Mouse (Mus musculus): ENCODE results near the gene Rell1.
"Not testable (repeated sequence)": the region's sequence is repeated elsewhere in the genome, so short reads cannot be mapped to it uniquely, and the experiment has no call there.

Gene Rell1

GRCm38 (mm10) chr5:63897001-63897819, 71.5 kb downstream of the Rell1 start:
- DNase-seq (ENCODE audit: low read depth, low spot score) = not testable (repeated sequence)

- DNase-seq (ENCODE audit: low read depth, low spot score) = no peak
Measured at GRCm38 (mm10) chr5:63891912-63892311, 76.8 kb downstream of the Rell1 start.

GRCm38 (mm10) chr5:63891241-63891640, 77.5 kb downstream of the Rell1 start:
- no peak for DNase-seq (ENCODE audit: low read depth, low spot score)

- DNase-seq (ENCODE audit: low read depth, low spot score) = no peak
Measured at GRCm38 (mm10) chr5:63887111-63887510, 81.6 kb downstream of the Rell1 start.

GRCm38 (mm10) chr5:63886709-63887108, 82.0 kb downstream of the Rell1 start:
- no peak for DNase-seq (ENCODE audit: low read depth, low spot score)

GRCm38 (mm10) chr5:63886292-63886691, 82.4 kb downstream of the Rell1 start:
- no peak for DNase-seq (ENCODE audit: low read depth, low spot score)

GRCm38 (mm10) chr5:63879026-63879425, 89.7 kb downstream of the Rell1 start:
- no peak for DNase-seq (ENCODE audit: low read depth, low spot score)

GRCm38 (mm10) chr5:63876081-63876480, 92.6 kb downstream of the Rell1 start:
- no peak for DNase-seq (ENCODE audit: low read depth, low spot score)

GRCm38 (mm10) chr5:63874880-63875279, 93.8 kb downstream of the Rell1 start:
- DNase-seq (ENCODE audit: low read depth, low spot score) = peak; percentile 69

GRCm38 (mm10) chr5:63872176-63872932, 96.3 kb downstream of the Rell1 start:
- DNase-seq (ENCODE audit: low read depth, low spot score) = no peak

GRCm38 (mm10) chr5:63867421-63867820, 101.3 kb downstream of the Rell1 start:
- DNase-seq (ENCODE audit: low read depth, low spot score) = no peak

GRCm38 (mm10) chr5:63858901-63859300, 109.8 kb downstream of the Rell1 start:
- DNase-seq (ENCODE audit: low read depth, low spot score) = no peak
